Mouse (Mus musculus) neural tube, embryonic 15.5 days (tissue): ENCODE results near the gene Abl1. TPM values are rescaled to one million over a fixed set of nuclear protein-coding genes. Genes with fewer than 3 reads are reported as not detected.
A peak's percentile ranks its signal among the peaks of the same experiment; 100 is the strongest.

ENCODE experiments used
- ATAC-seq: fragments of 200-750 bp; cut with Nextera tagmentation; 2 replicates; pipeline ENCODE4 v1.8.0; 2017; ENCODE audit warnings: mild to moderate bottlenecking, moderate TSS enrichment, moderate library complexity; ENCODE audit not compliant: low FRiP score
- H3K27ac ChIP-seq: fragments of 300-500 bp; sonication (generic); replicated peaks from 2 replicates; pipeline ENCODE4 v1.5.1; 2015; ENCODE audit warnings: mild to moderate bottlenecking, inconsistent platforms
- H3K27me3 ChIP-seq: fragments of 300-500 bp; sonication (generic); replicated peaks from 2 replicates; pipeline ENCODE4 v1.6.1; 2015; ENCODE audit warnings: inconsistent platforms
- H3K36me3 ChIP-seq: fragments of 300-500 bp; sonication (generic); 2 replicates; pipeline ENCODE4 v1.6.1; 2015; ENCODE audit warnings: inconsistent platforms
- H3K4me1 ChIP-seq: fragments of 300-500 bp; sonication (generic); 2 replicates; pipeline ENCODE4 v1.6.1; 2015; ENCODE audit warnings: inconsistent platforms
- H3K4me2 ChIP-seq: fragments of 300-500 bp; sonication (generic); 2 replicates; pipeline ENCODE4 v1.6.1; 2015; ENCODE audit warnings: inconsistent platforms, mild to moderate bottlenecking, moderate library complexity
- H3K4me3 ChIP-seq: fragments of 300-500 bp; sonication (generic); replicated peaks from 2 replicates; pipeline ENCODE4 v1.5.1; 2015; ENCODE audit warnings: mild to moderate bottlenecking, inconsistent platforms
- H3K9ac ChIP-seq: fragments of 300-500 bp; sonication (generic); replicated peaks from 2 replicates; pipeline ENCODE4 v1.6.1; 2015; ENCODE audit warnings: mild to moderate bottlenecking, inconsistent platforms
- H3K9me3 ChIP-seq: fragments of 300-500 bp; sonication (generic); replicated peaks from 2 replicates; pipeline ENCODE4 v1.6.1; 2016; ENCODE audit warnings: inconsistent platforms
- WGBS: fragments of 180-500 bp; shearing (Covaris S2); methylation state at CpG from one replicate; pipeline ENCODE4 v1.1.7; 2015; ENCODE audit warnings: mixed read lengths; 5-methylcytosine and 5-hydroxymethylcytosine counted together
- polyA plus RNA-seq: library from polyadenylated mRNA; unstranded; fragments of >200 nt; fragmentation: Nextera tagmentation; extraction: Ambion mirVana; gene quantifications from 2 replicates; pipeline ENCODE4 v1.2.1, GENCODE M21; 2015

Gene Abl1
- polyA plus RNA-seq, 1 experiment from 2014 or later = 13.3 TPM

GRCm38 (mm10) chr2:31750133-31750532 lies 62.0 kb downstream of the Abl1 start:
- no peak for ATAC-seq
- 91% methylated on average over 5 of the region's 5 CpGs for WGBS
- H3K9ac ChIP-seq = no peak overlapping the region
- no peak overlapping the region for H3K27ac ChIP-seq
- peaks cover 6% of the 10 kb centered on the region for H3K4me1 ChIP-seq
- no peaks in the 10 kb centered on the region for H3K36me3 ChIP-seq
- no peaks in the 10 kb centered on the region for H3K9me3 ChIP-seq
- no peak overlapping the region for H3K4me2 ChIP-seq
- H3K4me3 ChIP-seq = no peak overlapping the region
- no peaks in the 10 kb centered on the region for H3K27me3 ChIP-seq

- Histone ChIP-seq H3K4me2 (no peak overlapping the region), H3K9me3 (no peaks in the 10 kb centered on the region), H3K4me1 (peaks cover 44% of the 10 kb centered on the region), H3K27ac (no peak overlapping the region), H3K9ac (no peak overlapping the region), H3K4me3 (no peak overlapping the region), H3K36me3 (no peaks in the 10 kb centered on the region), H3K27me3 (no peaks in the 10 kb centered on the region)
- no peak for ATAC-seq
Measured at GRCm38 (mm10) chr2:31757472-31757871, 69.3 kb downstream of the Abl1 start.

GRCm38 (mm10) chr2:31758966-31759365 lies 70.8 kb downstream of the Abl1 start:
- Histone ChIP-seq H3K9me3 (no peaks in the 10 kb centered on the region), H3K4me3 (peak overlapping the region; percentile 62; the same call in 1 of the 2 replicates), H3K36me3 (no peaks in the 10 kb centered on the region), H3K27me3 (no peaks in the 10 kb centered on the region), H3K9ac (no peak overlapping the region), H3K4me1 (peaks cover 55% of the 10 kb centered on the region), H3K4me2 (peak overlapping the region; percentile 93), H3K27ac (no peak overlapping the region)
- WGBS = 91% methylated on average over 5 of the region's 5 CpGs
- ATAC-seq = no peak

- Histone ChIP-seq H3K4me2 (peak overlapping the region; percentile 93), H3K36me3 (no peaks in the 10 kb centered on the region), H3K27ac (peak overlapping the region; percentile 79), H3K4me1 (peaks cover 55% of the 10 kb centered on the region), H3K9me3 (no peaks in the 10 kb centered on the region), H3K4me3 (peak overlapping the region; percentile 62), H3K9ac (peak overlapping the region; percentile 68), H3K27me3 (no peaks in the 10 kb centered on the region)
- ATAC-seq = peak; percentile 80
- whole genome bisulfite sequencing = under 1% methylated on average over 40 of the region's 42 CpGs
Measured at GRCm38 (mm10) chr2:31759751-31760460, 71.7 kb downstream of the Abl1 start.

GRCm38 (mm10) chr2:31760486-31760885 lies 72.3 kb downstream of the Abl1 start:
- Histone ChIP-seq H3K36me3 (no peaks in the 10 kb centered on the region), H3K27ac (peak overlapping the region; percentile 79; the same call in 1 of the 2 replicates), H3K27me3 (no peaks in the 10 kb centered on the region), H3K4me2 (peak overlapping the region; percentile 93), H3K4me3 (peak overlapping the region; percentile 62), H3K9me3 (no peaks in the 10 kb centered on the region), H3K9ac (peak overlapping the region; percentile 68), H3K4me1 (peaks cover 55% of the 10 kb centered on the region)
- ATAC-seq = no peak
- WGBS = 4% methylated on average over 1 of the region's 1 CpGs

- H3K27ac ChIP-seq = peak overlapping the region; percentile 39
- H3K27me3 ChIP-seq = no peaks in the 10 kb centered on the region
- peak overlapping the region; percentile 68 for H3K9ac ChIP-seq
- H3K4me1 ChIP-seq = peaks cover 55% of the 10 kb centered on the region
- peak overlapping the region; percentile 93 for H3K4me2 ChIP-seq
- H3K36me3 ChIP-seq = no peaks in the 10 kb centered on the region
- H3K9me3 ChIP-seq = no peaks in the 10 kb centered on the region
- ATAC-seq = no peak
- peak overlapping the region; percentile 62 for H3K4me3 ChIP-seq
- 11% methylated on average over 7 of the region's 7 CpGs for WGBS
Measured at GRCm38 (mm10) chr2:31761115-31761531, 72.9 kb downstream of the Abl1 start.

GRCm38 (mm10) chr2:31761585-31761984 lies 73.4 kb downstream of the Abl1 start:
- no peaks in the 10 kb centered on the region for H3K27me3 ChIP-seq
- H3K4me1 ChIP-seq = peaks cover 55% of the 10 kb centered on the region
- no peaks in the 10 kb centered on the region for H3K36me3 ChIP-seq
- ATAC-seq = no peak
- peak overlapping the region; percentile 93 for H3K4me2 ChIP-seq
- peak overlapping the region; percentile 39; the same call in 1 of the 2 replicates for H3K27ac ChIP-seq
- WGBS = 7% methylated on average over 4 of the region's 4 CpGs
- no peaks in the 10 kb centered on the region for H3K9me3 ChIP-seq
- H3K9ac ChIP-seq = 0 out of 2 replicates have a peak overlapping the region, but pooled peaks have one; percentile 68
- peak overlapping the region; percentile 62 for H3K4me3 ChIP-seq

GRCm38 (mm10) chr2:31762155-31762554 lies 74.0 kb downstream of the Abl1 start:
- Histone ChIP-seq H3K4me1 (peaks cover 53% of the 10 kb centered on the region), H3K27me3 (no peaks in the 10 kb centered on the region), H3K9ac (0 out of 2 replicates have a peak overlapping the region, but pooled peaks have one; percentile 68), H3K9me3 (no peaks in the 10 kb centered on the region), H3K27ac (no peak overlapping the region), H3K4me3 (no peak overlapping the region), H3K36me3 (no peaks in the 10 kb centered on the region), H3K4me2 (peak overlapping the region; percentile 93)
- WGBS = 21% methylated on average over 3 of the region's 3 CpGs
- ATAC-seq = no peak

GRCm38 (mm10) chr2:31762853-31763252 lies 74.7 kb downstream of the Abl1 start:
- H3K9me3 ChIP-seq = no peaks in the 10 kb centered on the region
- ATAC-seq = no peak
- H3K9ac ChIP-seq = no peak overlapping the region
- H3K4me3 ChIP-seq = no peak overlapping the region
- 8% methylated on average over 2 of the region's 2 CpGs for WGBS
- H3K4me1 ChIP-seq = peaks cover 54% of the 10 kb centered on the region
- H3K36me3 ChIP-seq = no peaks in the 10 kb centered on the region
- no peak overlapping the region for H3K27ac ChIP-seq
- H3K27me3 ChIP-seq = no peaks in the 10 kb centered on the region
- H3K4me2 ChIP-seq = peak overlapping the region; percentile 3

- Histone ChIP-seq H3K27me3 (no peaks in the 10 kb centered on the region), H3K27ac (no peak overlapping the region), H3K4me2 (peak overlapping the region; percentile 3), H3K4me3 (no peak overlapping the region), H3K9ac (no peak overlapping the region), H3K36me3 (no peaks in the 10 kb centered on the region), H3K4me1 (peaks cover 56% of the 10 kb centered on the region), H3K9me3 (no peaks in the 10 kb centered on the region)
- WGBS = 2% methylated on average over 2 of the region's 2 CpGs
- ATAC-seq = no peak
Measured at GRCm38 (mm10) chr2:31763271-31763670, 75.1 kb downstream of the Abl1 start.

- Histone ChIP-seq H3K36me3 (no peaks in the 10 kb centered on the region), H3K4me1 (peaks cover 48% of the 10 kb centered on the region), H3K9ac (no peak overlapping the region), H3K9me3 (no peaks in the 10 kb centered on the region), H3K4me3 (no peak overlapping the region), H3K4me2 (no peak overlapping the region), H3K27ac (no peak overlapping the region), H3K27me3 (no peaks in the 10 kb centered on the region)
- 93% methylated on average over 6 of the region's 6 CpGs for WGBS
- ATAC-seq = no peak
Measured at GRCm38 (mm10) chr2:31767104-31767503, 78.9 kb downstream of the Abl1 start.

GRCm38 (mm10) chr2:31767815-31768214 lies 79.6 kb downstream of the Abl1 start:
- no peaks in the 10 kb centered on the region for H3K9me3 ChIP-seq
- no peak overlapping the region for H3K4me3 ChIP-seq
- no peak overlapping the region for H3K9ac ChIP-seq
- H3K4me1 ChIP-seq = peaks cover 46% of the 10 kb centered on the region
- ATAC-seq = no peak
- H3K36me3 ChIP-seq = no peaks in the 10 kb centered on the region
- H3K4me2 ChIP-seq = no peak overlapping the region
- WGBS = 91% methylated on average over 4 of the region's 4 CpGs
- no peak overlapping the region for H3K27ac ChIP-seq
- H3K27me3 ChIP-seq = no peaks in the 10 kb centered on the region
